Mouse (Mus musculus): ENCODE data around the gene Hat1. TPM values are rescaled to one million over a fixed set of nuclear protein-coding genes. Genes with fewer than 3 reads are reported as not detected.
A peak's percentile ranks its signal among the peaks of the same experiment; 100 is the strongest.

Gene Hat1
- polyA plus RNA-seq, 1 experiment from 2014 or later, result 205 TPM

DNA sequence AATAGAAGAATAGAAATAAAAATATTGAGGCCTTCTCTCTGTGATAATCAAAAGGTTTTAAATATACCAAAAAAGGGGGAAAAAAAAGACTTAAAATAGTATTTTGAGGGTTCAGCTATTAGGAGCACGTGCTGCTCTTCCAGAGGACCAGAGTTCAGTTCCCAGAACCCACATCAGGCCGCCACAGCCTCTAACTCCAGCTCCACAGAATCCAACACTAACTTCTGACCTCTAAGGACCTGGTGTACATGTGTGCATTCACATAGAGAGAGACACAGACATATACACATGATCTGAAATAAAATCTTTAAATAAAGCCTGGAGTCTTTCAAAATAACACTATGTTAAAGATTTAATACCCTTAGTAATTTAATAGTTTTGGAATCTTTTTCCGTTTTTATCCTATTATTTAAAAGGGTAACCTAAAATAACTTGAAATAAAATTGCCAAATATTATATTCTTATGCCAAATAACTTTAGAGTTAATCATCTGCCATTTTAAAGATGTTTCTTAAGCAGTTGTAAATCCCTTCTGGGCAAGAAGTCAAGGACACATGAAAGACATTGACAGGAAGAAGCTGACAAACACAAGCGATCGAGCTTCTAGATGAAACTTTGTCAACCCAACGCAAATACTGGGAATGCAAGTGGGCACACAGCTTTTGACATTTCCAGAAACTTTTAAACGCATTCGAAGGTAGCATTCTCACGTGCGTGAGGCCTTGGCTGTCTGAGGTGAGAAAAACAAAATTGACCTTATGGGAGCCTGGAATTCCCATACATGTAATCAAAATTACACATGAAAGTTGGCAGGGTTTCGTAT, 37.6 kb upstream of the Hat1 start:
- Histone ChIP-seq H3K9me3 (replicated peaks; ENCODE audit: control insufficient read depth, low read length) (no peaks in the 10 kb centered on the region), H3K4me2 (ENCODE audit: low read depth, low read length) (no peak overlapping the region)
- 87% methylated on average over 11 of the region's 11 CpGs for whole genome bisulfite sequencing

DNA sequence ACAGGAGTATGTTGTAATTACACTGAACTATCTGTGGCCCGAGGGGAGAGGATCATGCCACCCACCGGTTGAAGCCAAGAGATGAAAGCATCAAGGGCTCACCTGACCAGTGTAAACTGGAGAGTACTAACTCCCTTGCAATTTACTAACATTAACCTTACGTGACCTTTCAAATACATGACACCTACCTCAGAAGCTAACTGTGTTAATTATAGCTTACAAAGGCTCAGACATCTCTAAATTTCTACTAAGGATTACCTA, 37.1 kb upstream of the Hat1 start:
- H3K4me2 ChIP-seq (ENCODE audit: low read depth, low read length), result no peak overlapping the region
- H3K27me3 ChIP-seq (ENCODE audit: control insufficient read depth, insufficient read depth, low read length), result no peaks in the 10 kb centered on the region
- WGBS, result 63% methylated on average over 3 of the region's 3 CpGs
- H3K36me3 ChIP-seq (replicated peaks; ENCODE audit: control insufficient read depth, insufficient read depth, low read depth, low read length), result no peaks in the 10 kb centered on the region
- no peak overlapping the region for H3K9ac ChIP-seq (replicated peaks; ENCODE audit: low read length)
- DNase-seq (ENCODE audit: low spot score), result no peak
- H3K27ac ChIP-seq (replicated peaks; ENCODE audit: low read depth, low read length), result no peak overlapping the region
- 0 out of 2 replicates have a peak, but pooled peaks cover 2% of the 10 kb centered on the region for H3K4me1 ChIP-seq (ENCODE audit: control insufficient read depth, insufficient read depth, low read length)
- H3K4me3 ChIP-seq (ENCODE audit: low read depth, low read length), result no peak overlapping the region
- no peak for ATAC-seq (replicated peaks; ENCODE audit: insufficient number of reproducible peaks, low FRiP score, low TSS enrichment, low read depth)
- H3K9me3 ChIP-seq (replicated peaks; ENCODE audit: control insufficient read depth, low read length), result no peaks in the 10 kb centered on the region

More for the DNA sequence above, 37.6 kb upstream of the Hat1 start:
- no peaks in the 10 kb centered on the region for H3K36me3 ChIP-seq (replicated peaks; ENCODE audit: control insufficient read depth, insufficient read depth, low read depth, low read length)
- no peak overlapping the region for H3K4me3 ChIP-seq (ENCODE audit: low read depth, low read length)
- H3K27me3 ChIP-seq (ENCODE audit: control insufficient read depth, insufficient read depth, low read length), result no peaks in the 10 kb centered on the region
- DNase-seq (ENCODE audit: low spot score), result no peak
- no peak overlapping the region for H3K9ac ChIP-seq (replicated peaks; ENCODE audit: low read length)
- ATAC-seq (replicated peaks; ENCODE audit: insufficient number of reproducible peaks, low FRiP score, low TSS enrichment, low read depth), result no peak
- 0 out of 2 replicates have a peak, but pooled peaks cover 2% of the 10 kb centered on the region for H3K4me1 ChIP-seq (ENCODE audit: control insufficient read depth, insufficient read depth, low read length)
- no peak overlapping the region for H3K27ac ChIP-seq (replicated peaks; ENCODE audit: low read depth, low read length)

- Histone ChIP-seq H3K27me3 (ENCODE audit: control insufficient read depth, insufficient read depth, low read length) (no peaks in the 10 kb centered on the region), H3K9ac (replicated peaks; ENCODE audit: low read length) (no peak overlapping the region), H3K27ac (replicated peaks; ENCODE audit: low read depth, low read length) (no peak overlapping the region), H3K9me3 (replicated peaks; ENCODE audit: control insufficient read depth, low read length) (no peaks in the 10 kb centered on the region), H3K4me2 (ENCODE audit: low read depth, low read length) (no peak overlapping the region), H3K4me3 (ENCODE audit: low read depth, low read length) (no peak overlapping the region), H3K36me3 (replicated peaks; ENCODE audit: control insufficient read depth, insufficient read depth, low read depth, low read length) (no peaks in the 10 kb centered on the region), H3K4me1 (ENCODE audit: control insufficient read depth, insufficient read depth, low read length) (0 out of 2 replicates have a peak, but pooled peaks cover 2% of the 10 kb centered on the region)
- 43% methylated on average over 10 of the region's 10 CpGs for WGBS
- DNase-seq (ENCODE audit: low spot score) (peak; percentile 39), ATAC-seq (replicated peaks; ENCODE audit: insufficient number of reproducible peaks, low FRiP score, low TSS enrichment, low read depth) (no peak)
Measured at GRCm38 (mm10) chr2:71353306-71354054, 35.3 kb upstream of the Hat1 start.

DNA sequence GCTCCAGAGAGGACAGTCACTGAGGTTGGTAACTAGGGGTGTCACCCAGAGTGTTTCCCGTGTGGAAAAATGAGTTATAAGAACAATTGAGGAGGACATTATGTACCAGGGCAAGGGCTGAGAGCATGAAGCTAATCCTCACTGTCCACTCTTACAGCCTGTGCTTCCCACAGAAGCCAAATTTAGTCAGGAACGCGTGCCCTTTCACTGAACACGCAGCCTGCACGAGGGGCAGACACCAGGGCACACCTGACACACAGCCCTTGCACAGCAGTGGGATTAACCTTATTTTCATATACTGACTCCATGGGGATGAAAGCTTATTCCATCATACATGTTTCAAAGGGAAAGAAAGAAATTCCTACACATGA, 34.7 kb upstream of the Hat1 start:
- Histone ChIP-seq H3K27me3 (ENCODE audit: control insufficient read depth, insufficient read depth, low read length) (no peaks in the 10 kb centered on the region), H3K27ac (replicated peaks; ENCODE audit: low read depth, low read length) (no peak overlapping the region), H3K36me3 (replicated peaks; ENCODE audit: control insufficient read depth, insufficient read depth, low read depth, low read length) (no peaks in the 10 kb centered on the region), H3K4me1 (ENCODE audit: control insufficient read depth, insufficient read depth, low read length) (0 out of 2 replicates have a peak, but pooled peaks cover 2% of the 10 kb centered on the region), H3K9ac (replicated peaks; ENCODE audit: low read length) (no peak overlapping the region), H3K9me3 (replicated peaks; ENCODE audit: control insufficient read depth, low read length) (no peaks in the 10 kb centered on the region), H3K4me2 (ENCODE audit: low read depth, low read length) (no peak overlapping the region), H3K4me3 (ENCODE audit: low read depth, low read length) (no peak overlapping the region)
- ATAC-seq (replicated peaks; ENCODE audit: insufficient number of reproducible peaks, low FRiP score, low TSS enrichment, low read depth) (no peak), DNase-seq (ENCODE audit: low spot score) (no peak)
- 47% methylated on average over 5 of the region's 5 CpGs for WGBS

- Histone ChIP-seq H3K36me3 (replicated peaks; ENCODE audit: control insufficient read depth, insufficient read depth, low read depth, low read length) (no peaks in the 10 kb centered on the region), H3K4me3 (ENCODE audit: low read depth, low read length) (no peak overlapping the region), H3K9ac (replicated peaks; ENCODE audit: low read length) (no peak overlapping the region), H3K27me3 (ENCODE audit: control insufficient read depth, insufficient read depth, low read length) (no peaks in the 10 kb centered on the region), H3K4me1 (ENCODE audit: control insufficient read depth, insufficient read depth, low read length) (0 out of 2 replicates have a peak, but pooled peaks cover 2% of the 10 kb centered on the region), H3K4me2 (ENCODE audit: low read depth, low read length) (no peak overlapping the region), H3K9me3 (replicated peaks; ENCODE audit: control insufficient read depth, low read length) (no peaks in the 10 kb centered on the region), H3K27ac (replicated peaks; ENCODE audit: low read depth, low read length) (no peak overlapping the region)
- WGBS, result 90% methylated on average over 5 of the region's 5 CpGs
- no peak for ATAC-seq (replicated peaks; ENCODE audit: insufficient number of reproducible peaks, low FRiP score, low TSS enrichment, low read depth)
- DNase-seq (ENCODE audit: low spot score), result no peak
Measured at GRCm38 (mm10) chr2:71358347-71358746, 30.4 kb upstream of the Hat1 start.

GRCm38 (mm10) chr2:71360192-71360591, 28.6 kb upstream of the Hat1 start:
- 77% methylated on average over 1 of the region's 1 CpGs for WGBS

DNA sequence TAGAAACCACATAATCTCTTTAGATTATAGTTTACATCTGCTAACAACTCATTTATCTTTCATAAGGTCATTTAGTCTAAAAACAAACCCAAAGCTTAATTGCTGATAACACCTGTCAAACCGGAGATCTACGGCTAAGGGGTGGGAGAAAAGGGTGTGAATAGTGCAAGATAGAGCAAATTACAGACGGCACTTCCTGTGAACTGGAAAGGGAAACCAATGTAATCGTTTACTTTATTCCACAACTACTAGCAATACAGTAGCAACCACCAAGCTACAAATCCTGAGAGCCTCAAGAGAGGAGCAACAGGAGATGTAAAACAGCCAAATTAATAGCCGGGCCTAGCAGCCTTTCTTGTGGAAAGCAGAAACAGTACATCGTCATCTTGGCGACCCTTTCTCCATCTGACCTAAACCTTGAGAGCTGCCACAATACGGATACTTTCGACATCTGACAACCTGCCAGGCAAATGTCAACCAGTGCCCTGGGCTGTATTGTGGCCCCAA, 22.1 kb upstream of the Hat1 start:
- H3K27ac ChIP-seq (replicated peaks; ENCODE audit: low read depth, low read length), result 0 out of 2 replicates have a peak overlapping the region, but pooled peaks have one; percentile 32
- ATAC-seq (replicated peaks; ENCODE audit: insufficient number of reproducible peaks, low FRiP score, low TSS enrichment, low read depth), result no peak
- peak overlapping the region; percentile 46 for H3K4me2 ChIP-seq (ENCODE audit: low read depth, low read length)
- 26% methylated on average over 9 of the region's 9 CpGs for WGBS
- H3K4me1 ChIP-seq (ENCODE audit: control insufficient read depth, insufficient read depth, low read length), result no peaks in the 10 kb centered on the region; the same call in 1 of the 2 replicates
- DNase-seq (ENCODE audit: low spot score), result peak; percentile 17
- no peaks in the 10 kb centered on the region for H3K27me3 ChIP-seq (ENCODE audit: control insufficient read depth, insufficient read depth, low read length)
- H3K4me3 ChIP-seq (ENCODE audit: low read depth, low read length), result peak overlapping the region; percentile 73
- no peaks in the 10 kb centered on the region for H3K9me3 ChIP-seq (replicated peaks; ENCODE audit: control insufficient read depth, low read length)
- H3K9ac ChIP-seq (replicated peaks; ENCODE audit: low read length), result peak overlapping the region; percentile 85
- H3K36me3 ChIP-seq (replicated peaks; ENCODE audit: control insufficient read depth, insufficient read depth, low read depth, low read length), result no peaks in the 10 kb centered on the region

More at GRCm38 (mm10) chr2:71360192-71360591, 28.6 kb upstream of the Hat1 start:
- H3K4me2 ChIP-seq (ENCODE audit: low read depth, low read length), result no peak overlapping the region
- H3K27me3 ChIP-seq (ENCODE audit: control insufficient read depth, insufficient read depth, low read length), result no peaks in the 10 kb centered on the region
- no peak overlapping the region for H3K27ac ChIP-seq (replicated peaks; ENCODE audit: low read depth, low read length)
- H3K36me3 ChIP-seq (replicated peaks; ENCODE audit: control insufficient read depth, insufficient read depth, low read depth, low read length), result no peaks in the 10 kb centered on the region
- DNase-seq (ENCODE audit: low spot score) (no peak), ATAC-seq (replicated peaks; ENCODE audit: insufficient number of reproducible peaks, low FRiP score, low TSS enrichment, low read depth) (no peak)
- H3K9me3 ChIP-seq (replicated peaks; ENCODE audit: control insufficient read depth, low read length), result no peaks in the 10 kb centered on the region
- H3K9ac ChIP-seq (replicated peaks; ENCODE audit: low read length), result no peak overlapping the region
- no peaks in the 10 kb centered on the region for H3K4me1 ChIP-seq (ENCODE audit: control insufficient read depth, insufficient read depth, low read length)
- no peak overlapping the region for H3K4me3 ChIP-seq (ENCODE audit: low read depth, low read length)
